Comparison of ENCODE assay signal across 11 mouse cellular contexts in the genomic region with DNA sequence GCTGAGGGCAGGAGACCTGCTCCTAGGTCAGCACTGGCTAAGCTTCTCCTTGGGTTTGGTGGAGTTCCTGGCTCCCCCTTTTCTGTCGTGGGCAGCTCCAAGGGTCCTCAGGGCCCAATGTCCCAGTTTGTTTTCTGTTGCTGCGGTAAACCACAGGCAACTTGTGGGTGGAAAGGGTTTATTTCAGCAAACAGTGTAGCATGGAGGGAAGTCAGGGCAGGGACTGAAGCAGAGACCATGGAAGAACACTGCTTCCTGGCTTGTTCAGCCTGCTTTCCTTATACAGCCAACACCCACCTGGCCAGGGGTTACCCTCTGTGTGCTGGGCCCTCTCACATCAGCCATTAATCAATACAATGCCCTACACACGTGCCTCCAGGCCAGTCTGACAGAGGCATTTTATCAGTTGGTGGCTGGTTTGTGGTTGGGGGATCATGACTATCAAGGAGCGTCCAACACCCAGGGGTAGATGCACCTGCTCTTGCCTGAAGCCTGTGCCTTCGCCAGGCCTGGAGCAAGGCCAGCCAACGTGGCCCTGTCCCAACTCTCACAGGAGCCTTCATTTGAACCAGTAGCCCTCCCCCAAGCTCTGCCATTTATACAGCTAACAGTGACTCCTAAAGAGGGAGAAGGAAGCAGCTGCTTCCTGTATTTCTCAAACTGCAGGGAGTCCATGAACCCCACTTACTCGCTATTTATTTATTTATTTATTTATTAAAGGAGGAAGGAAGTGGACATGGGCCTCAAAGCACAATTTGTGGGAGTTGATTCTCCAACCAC. TPM values are rescaled to one million over a fixed set of nuclear protein-coding genes. Genes with fewer than 3 reads are reported as not detected.
DNase-seq lines count a peak whose midpoint lies in the region; ATAC-seq lines count a peak whose summit lies in the region.
"Had no signal": no experiment of that assay in that cellular context is flagged by ENCODE, and none has a peak within 500 bp of the region (broad histone marks: within the 10 kb centered on the region; RNA-seq: fewer than 3 reads in every experiment).

No protein-coding gene starts in this region.

- H3K9me3 ChIP-seq in hindbrain, embryonic 13.5 days: no peaks in the 10 kb centered on the region
- no peaks in the 10 kb centered on the region for H3K9me3 ChIP-seq in hindbrain, embryonic 14.5 days (ENCODE audit: control insufficient read depth, low read length)
- H3K9me3 ChIP-seq: liver, embryonic 15.5 days had no signal

- ATAC-seq in hindbrain, embryonic 13.5 days (ENCODE audit: low FRiP score): no peak
- no peak for ATAC-seq in hindbrain, embryonic 14.5 days (ENCODE audit: low FRiP score)
- peak; percentile 68 for ATAC-seq in megakaryocyte progenitor cell, adult 5-6 weeks (replicated peaks; ENCODE audit: poor library complexity)
- ATAC-seq in erythroblast, adult 5-6 weeks (replicated peaks; ENCODE audit: low FRiP score, poor library complexity, severe bottlenecking): no peak

- H3K9ac ChIP-seq in hindbrain, embryonic 13.5 days: no peak overlapping the region
- H3K9ac ChIP-seq in hindbrain, embryonic 14.5 days: no peak overlapping the region
- H3K9ac ChIP-seq: liver, embryonic 15.5 days had no signal

- H3K27me3 ChIP-seq in hindbrain, embryonic 13.5 days: no peaks in the 10 kb centered on the region
- H3K27me3 ChIP-seq in hindbrain, embryonic 14.5 days (ENCODE audit: control insufficient read depth, insufficient read depth, low read length): no peaks in the 10 kb centered on the region

- no peak overlapping the region for H3K4me2 ChIP-seq in hindbrain, embryonic 13.5 days
- H3K4me2 ChIP-seq in hindbrain, embryonic 14.5 days (replicated peaks): no peak overlapping the region
- H3K4me2 ChIP-seq: liver, embryonic 15.5 days had no signal

- 0 out of 2 replicates have a peak overlapping the region, but pooled peaks have one; percentile 12 for H3K27ac ChIP-seq in hindbrain, embryonic 13.5 days
- no peak overlapping the region for H3K27ac ChIP-seq in hindbrain, embryonic 14.5 days
- H3K27ac ChIP-seq: liver, embryonic 15.5 days had no signal

- 61% methylated on average over 7 of the region's 7 CpGs for WGBS in hindbrain, embryonic 13.5 days
- 58% methylated on average over 7 of the region's 7 CpGs for WGBS in hindbrain, embryonic 14.5 days

- no peak for DNase-seq in hindbrain, embryonic 14.5 days (ENCODE audit: low spot score)
- peak; percentile 32 for DNase-seq in lung, postnatal 10 days
- DNase-seq in lung, postnatal 4 days: no peak
- DNase-seq in cerebellum, adult 8-10 months: peak; percentile 86
- DNase-seq in gastrocnemius, postnatal 4 days (ENCODE audit: low spot score in 2 of 2): no peak
- DNase-seq: gastrocnemius, postnatal 10 days had no signal

- H3K4me1 ChIP-seq in hindbrain, embryonic 13.5 days (replicated peaks): peaks cover 44% of the 10 kb centered on the region
- H3K4me1 ChIP-seq in hindbrain, embryonic 14.5 days (replicated peaks; ENCODE audit: control insufficient read depth, insufficient read depth, low read length): peaks cover 31% of the 10 kb centered on the region

- no peak overlapping the region for H3K4me3 ChIP-seq in hindbrain, embryonic 13.5 days
- H3K4me3 ChIP-seq in hindbrain, embryonic 14.5 days (replicated peaks; ENCODE audit: low read length): no peak overlapping the region
- H3K4me3 ChIP-seq: liver, embryonic 15.5 days had no signal

- no peaks in the 10 kb centered on the region for H3K36me3 ChIP-seq in hindbrain, embryonic 13.5 days
- H3K36me3 ChIP-seq in hindbrain, embryonic 14.5 days (replicated peaks; ENCODE audit: control insufficient read depth, insufficient read depth): no peaks in the 10 kb centered on the region
- H3K36me3 ChIP-seq: liver, embryonic 15.5 days had no signal

RNA-seq across cellular contexts. Expression of gene Kcnip3, which starts 2.2 kb away (rescaled TPM):
- 3.6 and 4.8 TPM in 2 replicates for polyA plus RNA-seq in hindbrain, embryonic 13.5 days (2015; fragmentation: Nextera tagmentation; extraction: Ambion mirVana)
- polyA plus RNA-seq in hindbrain, embryonic 14.5 days (2014; fragmentation: Nextera tagmentation; extraction: Ambion mirVana): 14.2 and 19.0 TPM in 2 replicates
- total RNA-seq in megakaryocyte progenitor cell, adult 5-6 weeks (2015): 32.3 and 37.5 TPM in 2 replicates
- 15.8 and 22.2 TPM in 2 replicates for total RNA-seq in megakaryocyte progenitor cell, adult 5-6 weeks (2017)
- 1 to 10 TPM in 1 of 2 experiments, under 1 TPM in 1; 0.64 to 1.0 TPM for total RNA-seq in gastrocnemius, postnatal 4 days (2021)
- 2.3 and 10.8 TPM in 2 replicates for total RNA-seq in erythroblast, adult 5-6 weeks (2015; ENCODE audit: low replicate concordance)
- total RNA-seq in erythroblast, adult 5-6 weeks (2017; ENCODE audit: low replicate concordance): 1.2 and 1.7 TPM in 2 replicates
- total RNA-seq: CH12.LX had no signal

RNA-seq across cellular contexts. Expression of gene Prom2, which starts 17.1 kb away (rescaled TPM):
- 0.10 TPM in 1 of 2 replicates, not detected in the other for polyA plus RNA-seq in hindbrain, embryonic 13.5 days (2015; fragmentation: Nextera tagmentation; extraction: Ambion mirVana)
- polyA plus RNA-seq in hindbrain, embryonic 14.5 days (2014; fragmentation: Nextera tagmentation; extraction: Ambion mirVana): 0.04 TPM in 1 of 2 replicates, not detected in the other
- total RNA-seq in megakaryocyte progenitor cell, adult 5-6 weeks (2015): not detected in 2 replicates
- not detected in 2 replicates for total RNA-seq in megakaryocyte progenitor cell, adult 5-6 weeks (2017)
- not detected for total RNA-seq in gastrocnemius, postnatal 4 days (2021)
- total RNA-seq in erythroblast, adult 5-6 weeks (2015; ENCODE audit: low replicate concordance): not detected in 2 replicates
- total RNA-seq in erythroblast, adult 5-6 weeks (2017; ENCODE audit: low replicate concordance): not detected in 2 replicates
- total RNA-seq: CH12.LX; gastrocnemius, postnatal 10 days had no signal
- polyA plus RNA-seq: liver, embryonic 15.5 days had no signal

Comparison
In these comparisons a context has a peak if more than half of its experiments do, and no peak if none do; other contexts are left out.
1. DNase-seq: peak in lung, postnatal 10 days (single experiment) and cerebellum, adult 8-10 months (single experiment); none in hindbrain, embryonic 14.5 days (single experiment), lung, postnatal 4 days (0 of 2) and gastrocnemius, postnatal 4 days (0 of 2).